Mouse (Mus musculus): Measurements from ENCODE around the gene Tjp2. TPM values are rescaled to one million over a fixed set of nuclear protein-coding genes. Genes with fewer than 3 reads are reported as not detected.

The Tjp2 gene
- 36.6 and 38.6 TPM in 2 replicates for polyA plus RNA-seq (2015; fragmentation: Nextera tagmentation; extraction: Ambion mirVana)

DNA sequence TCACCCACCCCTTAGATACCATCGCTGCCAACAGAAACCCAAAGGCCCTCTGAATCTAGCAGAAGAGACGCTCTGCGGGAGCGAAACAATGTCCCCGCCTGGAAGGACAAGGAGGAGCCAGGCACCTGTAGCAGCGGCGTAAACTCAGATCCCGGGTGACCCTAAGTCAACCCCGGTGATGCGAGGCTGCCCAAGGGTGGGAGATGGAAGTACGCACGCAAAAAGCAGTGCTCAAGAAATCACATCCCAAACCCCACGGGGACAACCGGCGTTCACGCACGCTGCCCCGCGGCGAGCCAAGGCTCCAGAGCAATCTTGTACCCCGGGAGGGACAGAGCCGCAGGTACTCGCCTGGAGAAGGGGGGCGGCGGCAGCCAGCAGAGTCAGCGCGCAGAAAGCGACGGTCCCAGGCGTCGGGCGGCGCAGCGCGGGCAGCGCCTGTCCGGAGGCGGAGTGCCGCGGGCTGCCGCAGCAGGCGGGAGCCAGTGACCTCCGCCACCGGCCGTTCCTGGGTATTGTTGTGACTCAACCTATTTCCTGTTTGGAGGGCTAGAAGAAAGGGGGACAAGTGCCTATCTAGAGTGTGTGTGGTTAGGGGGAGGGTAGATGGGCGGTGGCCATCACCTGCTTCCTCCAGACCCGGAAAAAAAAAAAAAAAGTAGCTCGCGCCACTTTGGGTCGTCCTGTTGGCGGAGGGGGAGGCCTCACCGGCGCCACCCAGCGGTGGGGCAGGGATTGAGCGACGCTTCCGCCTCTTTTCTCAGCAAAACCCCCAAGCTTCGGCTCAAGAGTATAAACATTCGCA is at the start of gene Tjp2:
Gene Tjp2 (minus strand): TSS at position 531 of the 805 bp plus-strand sequence.
- Histone ChIP-seq H3K4me1 (peaks cover 37% of the 10 kb centered on the region), H3K36me3 (no peaks in the 10 kb centered on the region), H3K4me2 (peak within 1 kb of the TSS; percentile 82), H3K27ac (peak within 1 kb of the TSS; percentile 96), H3K4me3 (peak within 1 kb of the TSS; percentile 69), H3K9ac (peak within 1 kb of the TSS; percentile 75), H3K27me3 (peaks cover 23% of the 10 kb centered on the region), H3K9me3 (no peaks in the 10 kb centered on the region)
- peak; percentile 76 for ATAC-seq (ENCODE audit: borderline replicate concordance, extremely low read depth, low FRiP score, low TSS enrichment)
- WGBS = under 1% methylated on average over 59 of the region's 59 CpGs

DNA sequence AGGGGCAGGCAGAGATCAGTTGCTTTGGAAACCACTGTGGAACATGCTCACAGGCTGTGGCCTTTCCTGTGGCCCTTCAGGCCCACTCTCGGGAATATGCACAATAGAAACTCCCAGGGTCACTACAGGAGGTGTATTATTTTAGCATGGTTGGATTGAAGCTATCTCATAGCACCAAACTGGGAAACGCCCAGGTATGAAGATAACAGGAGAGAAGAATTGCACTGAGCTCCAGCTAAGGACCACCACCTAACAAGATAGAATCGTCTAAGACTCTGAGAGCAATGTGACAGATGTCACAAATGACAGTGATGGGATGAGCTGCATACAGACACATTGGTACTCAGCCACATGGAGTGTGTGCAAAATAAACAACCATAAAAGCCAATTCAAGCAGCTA is 49.5 kb upstream of the Tjp2 start:
- no peak overlapping the region for H3K27ac ChIP-seq
- H3K9me3 ChIP-seq = no peaks in the 10 kb centered on the region
- H3K9ac ChIP-seq = no peak overlapping the region
- WGBS = 62% methylated on average over 3 of the region's 3 CpGs
- H3K27me3 ChIP-seq = no peaks in the 10 kb centered on the region
- no peak for ATAC-seq (ENCODE audit: borderline replicate concordance, extremely low read depth, low FRiP score, low TSS enrichment)
- H3K4me2 ChIP-seq = no peak overlapping the region
- H3K4me3 ChIP-seq = no peak overlapping the region
- H3K36me3 ChIP-seq = 0 out of 2 replicates have a peak, but pooled peaks cover 3% of the 10 kb centered on the region
- peaks cover 12% of the 10 kb centered on the region for H3K4me1 ChIP-seq

DNA sequence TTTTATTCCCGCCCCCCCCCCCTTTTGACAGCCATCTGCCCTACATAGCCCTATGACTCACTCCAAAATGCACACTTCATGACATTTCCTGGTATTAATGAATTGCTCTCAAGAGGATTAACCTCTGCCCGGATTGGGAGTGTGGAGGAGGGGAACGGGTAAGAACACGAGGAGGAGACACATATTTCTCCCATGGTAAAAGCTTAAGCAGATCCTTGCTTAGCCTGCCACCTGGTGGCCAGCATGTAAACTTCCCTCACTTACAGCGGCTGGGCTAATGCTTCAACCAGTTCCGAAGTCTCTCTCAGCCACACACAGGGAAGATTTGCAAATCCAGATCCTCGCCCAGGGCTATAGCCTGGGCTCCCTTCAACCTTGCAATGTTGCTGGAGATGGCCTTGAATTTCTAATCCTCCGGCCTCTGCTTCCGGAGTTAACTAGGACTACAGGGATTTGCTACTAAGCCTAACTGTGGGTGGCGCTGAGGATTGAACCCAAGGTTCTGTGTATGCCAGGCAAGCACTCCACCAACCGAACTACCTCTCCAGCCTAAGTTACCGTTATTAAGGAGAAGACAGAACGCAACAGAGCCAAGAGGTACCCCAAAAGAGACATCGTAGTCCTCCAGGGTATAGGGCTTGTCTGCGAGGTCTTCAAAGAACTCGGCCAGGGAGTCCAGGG is 47.1 kb upstream of the Tjp2 start:
- H3K4me1 ChIP-seq = 0 out of 2 replicates have a peak, but pooled peaks cover 5% of the 10 kb centered on the region
- H3K4me3 ChIP-seq = 0 out of 2 replicates have a peak overlapping the region, but pooled peaks have one; percentile 4
- H3K9me3 ChIP-seq = no peaks in the 10 kb centered on the region
- H3K9ac ChIP-seq = no peak overlapping the region
- H3K27me3 ChIP-seq = no peaks in the 10 kb centered on the region
- no peak overlapping the region for H3K27ac ChIP-seq
- WGBS = 42% methylated on average over 16 of the region's 16 CpGs
- peak overlapping the region; percentile 44 for H3K4me2 ChIP-seq
- 0 out of 2 replicates have a peak, but pooled peaks cover 3% of the 10 kb centered on the region for H3K36me3 ChIP-seq
- ATAC-seq (ENCODE audit: borderline replicate concordance, extremely low read depth, low FRiP score, low TSS enrichment) = peak; percentile 81

DNA sequence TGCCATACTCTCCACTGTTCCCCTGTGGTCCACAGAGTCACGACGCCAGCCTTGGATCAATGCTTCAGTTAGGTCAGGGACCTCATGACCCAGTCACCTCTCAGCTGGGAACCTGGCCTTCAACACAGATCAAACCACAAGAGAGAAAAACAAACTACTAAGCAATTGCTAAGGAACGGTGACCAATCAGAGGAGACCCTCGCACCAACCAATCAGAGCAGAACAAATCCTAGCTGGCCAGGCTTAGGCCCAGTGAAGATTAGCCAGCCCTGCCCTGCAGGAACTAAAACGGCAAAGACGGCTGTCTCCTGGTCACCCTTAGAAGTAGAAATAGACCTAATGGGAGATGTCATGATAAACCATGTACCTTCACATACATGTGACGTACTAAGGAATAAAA is 46.5 kb upstream of the Tjp2 start:
- no peaks in the 10 kb centered on the region for H3K9me3 ChIP-seq
- 0 out of 2 replicates have a peak, but pooled peaks cover 5% of the 10 kb centered on the region for H3K36me3 ChIP-seq
- H3K9ac ChIP-seq = no peak overlapping the region
- H3K27ac ChIP-seq = no peak overlapping the region
- ATAC-seq (ENCODE audit: borderline replicate concordance, extremely low read depth, low FRiP score, low TSS enrichment) = peak; percentile 76
- H3K4me3 ChIP-seq = 0 out of 2 replicates have a peak overlapping the region, but pooled peaks have one; percentile 4
- H3K4me1 ChIP-seq = 0 out of 2 replicates have a peak, but pooled peaks cover 5% of the 10 kb centered on the region
- 44% methylated on average over 7 of the region's 7 CpGs for WGBS
- peak overlapping the region; percentile 44 for H3K4me2 ChIP-seq
- H3K27me3 ChIP-seq = no peaks in the 10 kb centered on the region

DNA sequence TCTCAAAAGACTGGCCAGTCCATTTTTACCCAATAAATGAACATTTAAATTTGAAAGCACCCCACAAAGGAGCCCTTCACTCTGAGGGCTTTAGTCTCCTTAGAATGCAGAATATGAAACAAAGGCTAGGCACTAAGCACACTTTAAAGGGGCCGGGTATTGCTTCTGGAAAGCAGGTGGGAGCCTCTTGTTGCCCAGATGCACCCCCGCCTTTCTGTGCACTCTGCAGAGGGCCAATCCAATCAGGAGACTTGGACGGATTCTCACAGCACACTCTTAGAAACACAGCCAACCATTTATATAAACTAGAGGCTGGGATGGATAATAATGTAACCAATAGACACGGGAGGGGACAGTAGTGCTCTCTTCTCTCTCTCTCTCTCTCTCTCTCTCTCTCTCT is 43.7 kb upstream of the Tjp2 start:
- WGBS = 59% methylated on average over 4 of the region's 4 CpGs
- 0 out of 2 replicates have a peak, but pooled peaks cover 10% of the 10 kb centered on the region for H3K4me1 ChIP-seq
- H3K9ac ChIP-seq = no peak overlapping the region
- no peaks in the 10 kb centered on the region for H3K27me3 ChIP-seq
- H3K9me3 ChIP-seq = no peaks in the 10 kb centered on the region
- no peak overlapping the region for H3K4me3 ChIP-seq
- no peak overlapping the region for H3K27ac ChIP-seq
- H3K36me3 ChIP-seq = peaks cover 14% of the 10 kb centered on the region; the same call in 1 of the 2 replicates
- no peak overlapping the region for H3K4me2 ChIP-seq
- ATAC-seq (ENCODE audit: borderline replicate concordance, extremely low read depth, low FRiP score, low TSS enrichment) = no peak

DNA sequence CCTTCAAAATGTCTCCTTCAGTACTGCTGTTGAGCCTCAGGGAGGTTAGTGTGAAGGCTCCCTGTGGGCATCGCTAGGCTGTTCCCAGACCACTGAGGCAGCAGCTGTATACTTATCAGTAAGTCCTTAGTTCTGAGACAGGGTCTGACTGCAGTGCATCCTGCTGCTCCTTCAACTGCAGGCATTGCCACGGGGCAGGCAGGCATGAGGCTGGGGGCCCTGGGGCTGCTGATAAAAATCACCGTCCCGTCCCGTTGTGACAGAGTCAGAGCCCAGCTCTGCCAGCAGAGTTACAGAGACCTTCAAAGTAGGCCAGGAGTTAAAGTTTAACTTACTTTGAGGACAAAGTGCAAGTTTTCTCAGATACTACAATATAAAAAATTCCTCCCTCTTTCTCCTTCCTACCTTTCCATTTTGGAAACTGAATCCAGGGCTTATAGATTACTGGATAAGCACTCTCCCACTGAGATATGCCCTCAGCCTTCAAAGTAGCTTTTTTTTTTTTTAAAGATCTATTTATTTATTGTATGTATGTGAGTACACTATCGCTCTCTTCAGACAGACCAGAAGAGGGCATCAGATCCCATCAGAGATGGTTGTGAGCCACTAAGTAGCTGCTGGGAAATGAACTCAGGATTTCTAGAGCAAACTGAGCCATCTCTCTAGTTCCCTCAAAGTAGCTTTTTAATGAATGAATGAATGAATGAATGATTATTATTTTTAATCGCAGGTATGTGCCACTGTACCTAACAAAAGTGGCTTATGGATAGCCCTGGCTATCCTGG is 41.4 kb upstream of the Tjp2 start:
- H3K36me3 ChIP-seq = peaks cover 14% of the 10 kb centered on the region; the same call in 1 of the 2 replicates
- peak overlapping the region; percentile 25 for H3K27ac ChIP-seq
- H3K27me3 ChIP-seq = no peaks in the 10 kb centered on the region
- H3K4me2 ChIP-seq = no peak overlapping the region
- no peak overlapping the region for H3K4me3 ChIP-seq
- WGBS = 64% methylated on average over 7 of the region's 7 CpGs
- no peak overlapping the region for H3K9ac ChIP-seq
- H3K9me3 ChIP-seq = no peaks in the 10 kb centered on the region
- no peak for ATAC-seq (ENCODE audit: borderline replicate concordance, extremely low read depth, low FRiP score, low TSS enrichment)
- 0 out of 2 replicates have a peak, but pooled peaks cover 6% of the 10 kb centered on the region for H3K4me1 ChIP-seq

DNA sequence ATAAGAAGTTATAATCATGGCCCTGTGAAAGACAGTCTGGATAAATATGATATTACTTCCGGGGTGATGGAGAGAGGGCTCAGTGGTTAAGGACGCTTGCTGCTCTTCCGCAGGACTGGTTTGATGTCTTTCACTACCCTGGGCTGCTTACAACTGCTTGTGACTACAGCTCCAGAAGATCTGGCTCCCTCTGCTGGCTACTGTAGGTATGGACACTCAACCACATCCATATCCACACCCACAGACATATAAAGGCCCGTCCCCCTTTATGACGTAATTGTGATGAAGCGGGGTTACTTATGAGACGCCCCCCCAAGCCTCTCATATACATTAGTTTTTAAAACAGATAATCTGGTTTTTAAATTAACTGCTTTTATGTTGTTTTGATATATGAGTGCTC is 40.2 kb upstream of the Tjp2 start:
- Histone ChIP-seq H3K36me3 (peaks cover 18% of the 10 kb centered on the region; the same call in 1 of the 2 replicates), H3K9me3 (no peaks in the 10 kb centered on the region), H3K27me3 (no peaks in the 10 kb centered on the region), H3K4me2 (no peak overlapping the region), H3K9ac (no peak overlapping the region), H3K27ac (no peak overlapping the region), H3K4me1 (0 out of 2 replicates have a peak, but pooled peaks cover 5% of the 10 kb centered on the region), H3K4me3 (no peak overlapping the region)
- peak; percentile 85; the same call in 1 of the 2 replicates for ATAC-seq (ENCODE audit: borderline replicate concordance, extremely low read depth, low FRiP score, low TSS enrichment)
- 39% methylated on average over 7 of the region's 7 CpGs for WGBS

DNA sequence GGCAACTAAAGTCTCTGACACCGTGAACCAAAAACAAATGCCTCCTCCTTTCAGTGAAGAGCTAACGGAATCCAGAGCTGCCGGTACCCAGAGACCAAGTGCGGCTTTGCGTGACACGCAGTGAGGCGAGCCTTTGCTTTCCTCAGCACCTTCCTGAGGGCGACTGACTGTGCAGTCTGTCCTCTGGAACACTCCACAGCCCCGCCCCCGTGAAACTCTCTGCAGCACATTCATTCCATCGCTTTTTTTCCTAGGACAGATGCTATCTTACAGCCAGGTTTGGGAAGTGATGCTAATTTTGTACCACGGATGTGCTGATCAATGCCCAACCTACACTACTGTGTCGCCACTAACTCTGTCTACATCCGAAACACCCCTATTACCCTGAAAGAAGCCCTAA is 37.9 kb upstream of the Tjp2 start:
- Histone ChIP-seq H3K27me3 (no peaks in the 10 kb centered on the region), H3K4me1 (peaks cover 21% of the 10 kb centered on the region), H3K9me3 (no peaks in the 10 kb centered on the region), H3K4me2 (no peak overlapping the region), H3K4me3 (no peak overlapping the region), H3K27ac (no peak overlapping the region), H3K36me3 (peaks cover 18% of the 10 kb centered on the region; the same call in 1 of the 2 replicates), H3K9ac (no peak overlapping the region)
- ATAC-seq (ENCODE audit: borderline replicate concordance, extremely low read depth, low FRiP score, low TSS enrichment) = no peak
- WGBS = 92% methylated on average over 14 of the region's 14 CpGs

DNA sequence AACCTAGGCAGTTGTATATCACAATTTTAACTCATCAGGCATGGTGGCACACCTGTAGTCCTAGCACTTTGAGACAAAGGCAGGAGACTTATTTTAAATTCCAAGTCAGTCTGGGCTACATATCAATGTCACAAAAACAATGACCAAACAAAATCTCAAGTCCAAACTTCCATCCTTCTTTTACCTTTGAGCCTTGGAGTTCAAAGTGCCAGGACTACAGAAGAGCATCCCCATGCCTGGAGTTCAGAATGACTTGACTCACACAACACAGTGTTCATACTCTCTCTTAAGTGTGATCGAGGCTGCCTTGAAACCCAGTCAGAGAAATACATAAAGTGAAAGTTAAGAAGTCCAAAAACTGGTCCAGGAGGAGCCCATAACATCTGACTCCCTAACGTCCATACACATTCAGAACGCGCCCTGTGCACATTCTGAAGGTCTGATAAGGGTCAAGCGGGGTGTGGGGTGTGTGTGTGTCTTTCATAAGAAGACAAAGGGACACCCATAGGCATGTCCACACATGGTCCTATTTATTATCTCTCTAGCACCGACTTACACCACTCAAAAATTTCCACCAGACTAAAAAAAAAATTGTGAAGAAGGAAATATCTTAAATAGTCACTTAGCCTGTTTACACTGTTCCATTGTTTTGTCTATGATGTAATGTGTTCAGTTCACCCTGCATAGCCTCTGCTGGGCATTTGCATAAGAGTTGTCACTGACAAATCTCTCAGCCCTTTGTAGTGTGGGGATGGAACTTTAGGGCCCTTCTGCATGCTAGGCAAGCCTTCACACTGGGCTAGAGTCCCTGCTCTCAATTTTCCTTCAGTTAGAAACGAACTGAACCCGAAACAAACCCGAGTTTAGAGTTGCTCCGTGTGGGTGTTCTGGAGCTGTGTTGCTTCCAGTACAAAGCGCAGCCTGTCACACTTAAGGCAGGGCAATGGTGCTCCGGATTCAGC is 34.8 kb upstream of the Tjp2 start:
- ATAC-seq (ENCODE audit: borderline replicate concordance, extremely low read depth, low FRiP score, low TSS enrichment) = no peak; the same call in 1 of the 2 replicates
- H3K9me3 ChIP-seq = no peaks in the 10 kb centered on the region
- H3K27ac ChIP-seq = peak overlapping the region; percentile 80
- WGBS = 57% methylated on average over 12 of the region's 12 CpGs
- H3K27me3 ChIP-seq = no peaks in the 10 kb centered on the region
- H3K36me3 ChIP-seq = 0 out of 2 replicates have a peak, but pooled peaks cover 8% of the 10 kb centered on the region
- H3K4me3 ChIP-seq = no peak overlapping the region
- no peak overlapping the region for H3K4me2 ChIP-seq
- H3K4me1 ChIP-seq = peaks cover 17% of the 10 kb centered on the region
- H3K9ac ChIP-seq = no peak overlapping the region

DNA sequence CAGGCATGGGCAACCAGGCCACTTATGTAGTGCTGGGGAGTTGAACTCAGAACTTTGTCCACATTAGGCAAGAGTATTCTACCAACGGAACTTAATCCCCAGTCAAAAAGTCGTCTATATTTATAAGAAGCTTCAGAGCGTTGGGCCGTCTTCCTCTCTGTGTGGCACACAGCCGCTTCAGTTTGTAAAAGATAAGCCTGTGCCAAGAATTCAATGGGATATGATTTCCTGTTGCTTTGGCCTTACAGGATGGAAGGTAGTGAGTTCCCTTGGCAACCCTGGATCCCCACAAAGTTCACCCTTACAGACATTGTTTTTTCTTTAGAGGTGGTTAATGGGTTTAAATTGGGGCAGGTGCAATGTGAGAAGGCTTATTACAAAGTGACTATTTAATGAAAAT is 33.5 kb upstream of the Tjp2 start:
- peak overlapping the region; percentile 80 for H3K27ac ChIP-seq
- H3K4me1 ChIP-seq = peaks cover 22% of the 10 kb centered on the region
- ATAC-seq (ENCODE audit: borderline replicate concordance, extremely low read depth, low FRiP score, low TSS enrichment) = peak; percentile 66; the same call in 1 of the 2 replicates

More for the DNA sequence above, 33.5 kb upstream of the Tjp2 start:
- H3K4me3 ChIP-seq = no peak overlapping the region
- H3K9ac ChIP-seq = no peak overlapping the region
- no peaks in the 10 kb centered on the region for H3K9me3 ChIP-seq
- 19% methylated on average over 5 of the region's 5 CpGs for WGBS
- H3K27me3 ChIP-seq = no peaks in the 10 kb centered on the region
- 0 out of 2 replicates have a peak, but pooled peaks cover 4% of the 10 kb centered on the region for H3K36me3 ChIP-seq
- no peak overlapping the region for H3K4me2 ChIP-seq
